Mouse (Mus musculus): Measurements from ENCODE around the gene Gm10188.

Gene Gm10188

DNA sequence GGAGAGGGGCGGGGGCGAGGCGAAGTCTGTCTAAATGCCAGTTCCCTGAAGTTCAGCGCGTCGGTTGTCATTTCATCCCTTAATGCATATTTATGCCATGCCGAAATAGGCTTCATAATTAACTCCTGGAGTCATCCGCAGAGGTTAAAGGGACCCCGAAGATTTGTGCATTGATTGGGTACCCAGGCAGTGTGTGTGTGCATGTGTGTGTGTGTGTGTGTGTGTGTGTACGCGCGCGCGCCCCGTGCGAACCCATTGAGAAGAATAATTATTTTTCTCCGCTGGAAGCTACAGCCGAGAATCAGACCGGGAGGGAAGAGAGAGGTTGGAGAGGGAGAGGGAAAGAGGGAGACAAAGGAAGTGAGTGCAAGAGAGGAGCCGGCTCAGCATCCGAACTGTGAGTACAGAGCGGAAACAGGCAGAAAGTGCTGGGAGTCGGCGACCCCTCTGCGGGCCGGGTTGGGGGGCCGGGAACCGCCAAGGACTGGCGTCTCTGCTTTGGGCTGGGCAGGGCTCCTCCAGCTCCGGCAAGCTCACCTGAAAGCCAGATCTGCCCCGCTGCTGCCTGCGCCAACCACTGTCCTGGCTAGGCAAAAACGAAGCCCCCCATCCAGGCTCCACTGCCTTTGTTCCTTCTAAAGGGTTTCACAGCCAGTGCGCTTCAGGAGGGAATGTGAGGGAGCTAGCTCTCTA lies 38.3 kb downstream of the Gm10188 start, which contains the start of the genes Lemd1 and AC124108.1:
Lemd1 (plus strand) TSS at position 339 of the 693 bp plus-strand sequence.
AC124108.1 (plus strand) TSS at position 365 of the 693 bp plus-strand sequence.
- no peak for TF ChIP-seq GATA4 (IDR thresholded peaks at IDR 0.05; ENCODE audit: insufficient replicate concordance, low read length)

DNA sequence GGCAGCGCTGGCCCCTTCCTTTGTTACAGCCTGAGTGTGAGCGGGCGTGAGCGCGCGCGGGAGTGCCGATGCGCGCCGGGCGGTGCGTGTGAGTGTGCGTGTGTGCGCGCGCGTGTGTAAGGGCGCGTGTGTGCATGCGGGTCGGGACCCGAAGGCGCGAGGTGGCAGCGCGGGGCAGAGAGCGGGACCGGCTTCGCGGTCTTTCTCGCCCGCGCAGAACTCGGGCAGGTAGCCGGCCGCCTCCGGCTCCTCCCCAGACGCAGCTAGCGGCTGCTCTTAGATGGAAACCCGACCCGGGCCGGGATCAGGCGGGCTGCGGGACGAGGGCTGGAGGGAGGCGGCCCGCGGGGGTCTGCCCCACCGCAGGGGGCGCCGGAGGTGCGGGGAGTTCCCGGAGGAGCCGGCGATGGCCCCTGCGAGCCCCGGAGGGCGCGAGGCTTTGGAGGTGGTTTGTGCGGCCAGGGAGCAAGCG lies 38.9 kb downstream of the Gm10188 start:
- no peak for TF ChIP-seq GATA4 (IDR thresholded peaks at IDR 0.05; ENCODE audit: insufficient replicate concordance, low read length)

DNA sequence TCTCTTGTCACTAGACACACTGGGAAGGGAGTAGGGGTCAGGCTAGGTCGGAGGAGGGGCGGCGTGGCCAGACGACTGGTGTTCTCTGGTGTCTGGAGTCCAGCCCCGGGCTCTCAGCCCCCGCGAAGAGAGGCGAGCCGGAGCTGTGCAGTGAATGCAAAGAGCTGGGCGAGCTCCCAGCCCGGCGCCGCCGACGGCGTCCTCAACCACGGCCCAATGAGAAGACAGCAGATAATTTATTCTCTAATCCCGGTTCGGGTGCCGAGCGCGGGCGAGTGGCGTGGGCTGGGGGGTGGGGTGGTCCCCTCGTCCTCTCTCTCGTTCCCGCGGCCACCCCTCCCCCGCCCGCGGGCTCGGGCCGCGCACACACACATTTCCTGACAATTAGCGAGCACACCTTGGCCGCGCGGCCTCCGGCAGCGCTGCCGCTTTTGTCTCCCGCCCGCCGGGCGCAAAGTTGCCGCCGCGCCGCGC lies 39.5 kb downstream of the Gm10188 start:
- no peak for TF ChIP-seq GATA4 (IDR thresholded peaks at IDR 0.05; ENCODE audit: insufficient replicate concordance, low read length)

DNA sequence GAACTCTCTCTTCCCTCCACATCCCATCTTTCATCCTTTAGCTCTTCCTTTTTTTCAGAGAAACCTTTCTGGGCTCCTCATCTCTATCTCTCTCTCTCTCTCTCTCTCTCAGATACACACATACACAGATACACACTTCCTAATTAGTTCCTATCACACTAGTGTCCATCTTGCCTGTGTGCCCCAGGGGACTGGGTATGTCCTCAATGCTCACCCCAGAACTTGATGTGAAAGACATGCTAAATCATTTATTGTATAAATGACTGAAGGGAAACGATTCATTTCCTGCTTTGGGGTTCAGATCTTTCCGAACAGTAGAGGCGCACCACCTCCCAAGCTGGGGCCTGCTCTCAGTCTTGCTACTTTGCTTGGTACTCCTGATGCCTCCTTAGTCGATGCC lies 40.3 kb downstream of the Gm10188 start:
- TF ChIP-seq GATA4 (IDR thresholded peaks at IDR 0.05; ENCODE audit: insufficient replicate concordance, low read length) = no peak

DNA sequence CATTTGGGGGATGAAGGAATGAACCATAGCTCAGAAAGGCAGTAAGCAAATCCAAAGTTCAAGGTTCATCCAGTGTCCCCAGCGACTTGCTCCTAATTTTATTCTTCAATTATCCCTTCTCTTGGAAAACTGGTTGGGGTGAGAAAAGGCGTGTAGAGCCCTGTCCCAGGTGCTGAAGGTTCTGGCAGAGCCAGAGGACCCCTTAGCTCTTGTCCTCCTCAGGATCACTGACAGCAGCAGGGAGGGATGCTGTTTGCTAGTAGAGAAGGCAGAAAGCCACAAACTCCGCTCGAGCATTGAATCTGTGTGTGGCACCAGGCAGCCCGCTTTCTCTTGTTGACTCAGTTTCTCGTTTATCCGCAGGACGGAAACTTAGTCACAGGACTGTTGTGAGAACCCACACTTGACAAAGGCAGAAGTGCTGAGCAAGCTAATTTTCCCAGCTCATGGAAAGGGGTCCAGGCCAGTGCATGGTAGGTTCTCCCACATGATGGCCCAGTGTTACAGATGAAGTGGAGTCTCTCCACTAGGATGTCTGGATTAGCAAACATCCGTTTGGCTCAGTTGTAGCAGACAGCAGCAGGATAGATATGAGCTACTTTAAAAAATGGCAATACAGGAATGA lies 41.0 kb downstream of the Gm10188 start:
- no peak for TF ChIP-seq GATA4 (IDR thresholded peaks at IDR 0.05; ENCODE audit: insufficient replicate concordance, low read length)

DNA sequence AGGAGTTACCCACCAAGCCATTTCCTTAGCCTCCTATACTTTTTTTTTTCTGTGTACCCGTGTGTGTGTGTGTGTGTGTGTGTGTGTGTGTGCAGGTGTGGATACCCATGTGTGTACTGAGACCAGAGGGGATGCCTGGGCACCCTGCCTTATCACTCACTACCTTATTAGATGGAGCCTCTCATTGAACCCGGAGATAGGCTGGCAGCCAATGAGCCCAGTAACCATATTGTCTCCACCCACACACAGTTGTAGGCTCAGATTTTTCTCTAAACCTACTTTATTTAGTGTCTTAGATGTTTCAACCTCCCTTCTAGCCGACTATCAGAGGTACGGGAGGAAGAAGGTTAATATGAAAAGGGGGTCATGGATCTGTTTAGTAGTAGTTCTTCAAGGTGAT lies 43.3 kb downstream of the Gm10188 start:
- no peak for TF ChIP-seq GATA4 (IDR thresholded peaks at IDR 0.05; ENCODE audit: insufficient replicate concordance, low read length)

Data from liver, adult (tissue).